Mouse (Mus musculus): Measurements from ENCODE around the gene Xirp2.
"Not testable (repeated sequence)": the region's sequence is repeated elsewhere in the genome, so short reads cannot be mapped to it uniquely, and the experiment has no call there.

The Xirp2 gene

DNA sequence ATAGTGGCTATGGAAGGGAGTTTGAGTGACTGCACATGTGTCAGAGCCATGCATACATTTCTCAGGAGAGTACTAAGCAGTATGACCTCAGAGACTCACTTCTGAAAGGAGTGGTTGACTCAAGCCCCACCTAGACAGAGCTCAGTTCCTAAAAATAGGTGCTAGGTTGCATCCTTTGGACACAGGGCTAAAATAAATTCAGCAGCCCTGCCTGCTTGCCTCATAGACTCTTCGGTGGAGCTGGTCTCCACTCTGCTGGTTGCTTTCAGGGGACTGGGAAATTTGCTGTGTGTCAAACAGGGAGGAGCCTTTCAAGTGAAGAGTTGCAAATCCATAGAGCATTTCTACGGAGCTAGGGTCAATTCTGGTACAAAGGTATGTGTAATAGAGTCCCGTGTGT lies at the start of gene Xirp2:
Gene Xirp2, plus strand, starts transcription at position 223 of the 400 bp plus-strand sequence.
- DNase-seq = no peak

DNA sequence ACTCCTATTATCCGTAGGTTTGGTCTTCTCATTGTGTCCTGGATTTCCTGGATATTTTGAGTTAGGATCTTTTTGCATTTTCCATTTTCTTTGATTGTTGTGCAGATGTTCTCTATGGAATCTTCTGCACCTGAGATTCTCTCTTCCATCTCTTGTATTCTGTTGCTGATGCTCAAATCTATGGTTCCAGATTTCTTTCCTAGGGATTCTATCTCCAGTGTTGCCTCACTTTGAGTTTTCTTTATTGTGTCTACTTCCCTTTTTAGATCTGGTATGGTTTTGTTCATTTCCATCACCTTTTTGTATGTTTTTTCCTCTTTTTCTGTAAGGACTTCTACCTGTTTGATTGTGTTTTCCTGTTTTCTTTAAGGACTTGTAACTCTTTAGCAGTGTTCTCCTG lies 32.4 kb upstream of the Xirp2 start, which contains the start of gene Gm21830:
Gene Gm21830, plus strand, starts transcription at position 301 of the 400 bp plus-strand sequence.
- not testable (repeated sequence) for DNase-seq

DNA sequence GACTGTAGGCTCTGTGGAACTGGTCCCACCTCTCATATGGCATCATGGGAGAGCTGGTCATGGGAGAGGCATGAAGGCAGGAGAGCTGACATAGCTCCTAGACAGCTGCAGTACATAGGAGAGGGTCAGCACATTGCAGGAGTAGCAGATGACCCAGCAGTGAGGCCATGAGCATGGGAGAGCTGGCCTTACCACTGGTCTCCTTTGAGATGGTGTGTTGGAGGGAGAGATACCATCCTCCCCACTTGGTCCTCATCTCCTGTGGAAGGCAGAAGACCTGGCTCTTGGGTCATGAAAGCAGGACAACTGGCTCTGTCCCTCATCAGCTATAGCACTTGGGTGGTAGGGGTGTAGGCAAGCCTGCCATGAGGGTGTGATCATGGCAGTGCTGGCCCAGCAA lies 24.9 kb upstream of the Xirp2 start:
- DNase-seq = no peak

DNA sequence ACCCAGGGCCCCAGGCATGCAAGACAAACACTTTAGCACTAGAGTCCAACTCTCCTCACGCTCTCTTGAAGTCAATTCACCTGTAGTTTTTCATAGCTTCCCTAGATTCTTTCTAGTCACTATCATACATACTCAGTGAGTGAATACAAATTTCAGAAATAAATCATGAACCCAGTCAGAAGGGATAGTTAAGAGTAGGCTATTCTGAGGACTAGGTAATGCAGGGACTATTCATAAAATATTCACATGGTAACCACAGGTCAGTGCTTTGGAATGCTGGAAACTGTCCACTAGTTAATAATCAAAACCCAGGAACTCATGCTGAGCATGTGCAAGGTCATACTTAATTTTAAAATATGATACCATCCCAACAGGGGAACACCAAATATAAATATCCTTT lies 23.0 kb upstream of the Xirp2 start:
- DNase-seq = no peak

DNA sequence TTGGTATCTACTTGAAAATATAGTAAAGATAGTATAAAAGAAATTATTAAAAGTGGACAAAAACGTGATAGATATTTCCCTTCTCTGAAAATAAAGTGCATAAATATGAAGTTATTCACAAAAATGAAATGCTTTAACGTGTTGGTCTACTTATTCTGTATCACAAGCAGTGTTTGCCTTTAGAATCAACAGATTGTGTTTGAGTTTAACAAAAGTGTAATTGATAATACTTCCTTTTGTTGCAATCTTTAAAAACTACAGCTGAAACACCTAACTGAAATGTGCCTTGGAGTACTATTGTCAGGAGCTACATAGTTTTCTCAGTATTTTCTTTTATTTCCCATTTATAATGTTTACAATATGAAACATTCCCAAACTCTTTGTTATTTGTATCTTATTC lies 12.7 kb upstream of the Xirp2 start, which contains the start of gene Gm26727:
Gene Gm26727, minus strand, starts transcription at position 101 of the 400 bp plus-strand sequence.
- no peak for DNase-seq

DNA sequence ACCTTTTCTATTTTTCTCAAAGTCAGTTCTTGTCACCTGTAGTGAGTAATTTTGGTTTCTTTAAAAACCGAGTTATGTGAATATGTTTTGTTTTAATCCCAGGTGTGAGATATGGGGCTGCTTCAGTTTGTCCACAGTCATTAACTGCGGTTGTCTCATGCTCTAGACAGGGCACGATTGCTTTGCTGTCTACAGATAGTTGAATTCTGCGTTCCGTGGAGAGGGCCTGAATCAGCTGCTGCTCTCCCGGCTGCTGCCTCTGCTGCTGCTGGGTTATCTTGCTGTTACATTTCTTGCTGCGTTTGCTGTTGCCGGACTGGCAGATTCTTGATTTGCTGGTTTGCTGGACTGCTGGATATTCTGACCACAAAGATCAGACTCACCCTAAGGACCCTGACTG lies 7.5 kb upstream of the Xirp2 start:
- no peak for DNase-seq

DNA sequence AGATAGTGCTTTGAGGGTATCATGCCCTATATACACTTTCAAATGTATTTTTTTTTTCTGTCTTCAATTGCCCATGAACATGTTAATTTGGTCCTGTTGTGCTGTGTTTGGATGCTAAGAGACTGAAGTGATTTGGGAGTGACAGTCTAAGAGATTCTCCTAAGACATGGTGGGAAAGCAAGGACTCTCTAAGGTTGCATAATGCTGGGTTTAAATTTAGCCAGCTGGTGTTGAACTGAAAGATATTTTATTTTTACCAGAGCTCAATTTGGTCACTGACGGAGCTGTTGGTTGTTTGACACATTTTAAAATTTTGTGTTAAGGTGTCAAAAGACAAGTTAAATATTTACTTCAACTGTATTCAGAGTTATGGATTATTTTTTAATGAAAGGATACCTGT lies 970 bp downstream of the Xirp2 start:
- no peak for DNase-seq

DNA sequence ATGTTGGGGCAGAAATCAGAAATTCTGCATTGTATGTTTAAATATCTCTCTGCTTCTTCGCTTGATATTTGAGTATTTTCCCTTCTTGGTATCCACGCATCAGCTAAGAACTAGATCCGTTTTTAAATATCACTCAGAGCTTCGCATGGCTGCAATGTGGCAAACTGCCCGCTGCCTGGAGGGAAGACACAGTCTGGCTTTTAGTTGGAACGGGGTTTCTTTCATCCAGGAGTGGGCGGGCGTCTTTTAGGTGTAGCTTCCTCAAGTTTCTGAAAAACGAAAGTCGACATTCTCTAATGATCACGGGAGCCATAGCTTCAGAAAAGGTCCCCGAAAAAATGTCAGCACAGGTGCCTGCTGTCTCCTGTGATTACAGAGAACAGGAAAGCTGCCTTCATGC lies 1.4 kb downstream of the Xirp2 start:
- peak; percentile 35 for DNase-seq

DNA sequence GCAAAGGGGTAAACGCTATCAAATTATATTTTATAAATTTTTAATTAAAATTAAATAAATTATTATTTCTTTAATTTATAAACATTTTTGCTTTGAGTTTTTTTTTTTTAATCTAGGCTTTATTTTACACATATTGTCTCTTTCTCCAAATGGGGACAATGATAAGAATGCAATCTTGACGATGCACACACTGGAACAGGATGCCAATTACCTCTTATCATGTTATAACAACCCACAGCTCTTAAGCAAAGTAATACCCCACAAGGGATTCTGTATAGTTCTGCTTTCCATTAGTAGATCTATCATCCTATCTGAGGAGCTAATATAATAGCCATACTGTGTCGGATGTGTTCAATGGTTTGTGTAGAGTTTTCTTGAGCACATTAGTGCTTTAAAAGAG lies 15.1 kb downstream of the Xirp2 start:
- no peak for DNase-seq

DNA sequence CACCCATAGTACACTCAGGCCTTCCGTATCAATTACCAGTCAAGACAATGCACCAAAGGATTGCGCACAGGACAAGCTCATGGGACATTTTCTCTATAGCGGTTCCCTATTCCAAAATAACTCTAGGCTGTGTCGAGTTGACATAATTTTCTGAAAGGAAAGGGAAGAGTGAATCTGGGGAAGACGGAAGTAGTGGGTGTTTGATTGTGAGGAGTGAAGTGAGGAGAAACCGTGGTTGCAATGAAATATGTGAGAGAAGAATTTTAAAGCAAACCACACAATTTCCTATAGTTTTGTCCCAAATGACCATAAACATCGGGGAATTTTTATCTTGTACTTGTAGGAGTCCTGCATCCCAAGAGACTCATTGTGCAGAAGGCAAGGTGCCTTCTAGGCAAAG lies 21.2 kb downstream of the Xirp2 start:
- DNase-seq = no peak

DNA sequence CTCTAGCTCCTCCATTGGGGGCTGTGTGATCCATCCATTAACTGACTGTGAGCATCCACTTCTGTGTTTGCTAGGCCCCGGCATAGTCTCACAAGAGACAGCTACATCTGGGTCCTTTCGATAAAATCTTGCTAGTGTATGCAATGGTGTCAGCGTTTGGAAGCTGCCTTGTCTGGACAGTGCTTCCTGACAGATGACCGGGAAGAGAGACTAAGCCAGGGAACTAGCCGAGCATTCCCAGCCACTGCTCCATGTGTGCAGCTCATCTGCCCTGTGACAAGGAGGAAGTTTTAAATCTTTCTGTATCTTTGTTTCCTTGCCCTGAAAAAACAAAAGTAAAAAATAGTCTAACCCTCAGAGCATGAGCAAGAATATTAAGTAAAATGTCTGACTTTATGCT lies 24.2 kb downstream of the Xirp2 start:
- DNase-seq = not testable (repeated sequence)

DNA sequence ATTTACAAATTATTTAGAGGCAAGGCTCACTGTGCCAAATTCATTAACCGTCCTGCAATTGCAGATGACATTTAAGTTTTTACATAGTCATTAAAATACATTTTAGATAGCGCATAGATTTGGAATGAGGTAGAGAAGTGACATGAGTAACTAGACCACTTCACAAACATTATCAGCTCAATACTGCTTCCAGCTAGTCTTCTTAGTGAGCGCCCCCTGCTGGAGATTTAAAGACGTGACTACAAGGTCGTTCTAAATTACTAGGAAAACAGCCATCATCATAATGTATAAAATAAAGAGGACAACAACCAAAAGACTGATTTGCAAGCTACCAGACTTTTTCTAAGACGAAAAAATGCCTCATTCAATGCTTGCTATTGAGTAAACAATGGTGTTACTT lies 32.0 kb downstream of the Xirp2 start:
- DNase-seq = peak; percentile 74

DNA sequence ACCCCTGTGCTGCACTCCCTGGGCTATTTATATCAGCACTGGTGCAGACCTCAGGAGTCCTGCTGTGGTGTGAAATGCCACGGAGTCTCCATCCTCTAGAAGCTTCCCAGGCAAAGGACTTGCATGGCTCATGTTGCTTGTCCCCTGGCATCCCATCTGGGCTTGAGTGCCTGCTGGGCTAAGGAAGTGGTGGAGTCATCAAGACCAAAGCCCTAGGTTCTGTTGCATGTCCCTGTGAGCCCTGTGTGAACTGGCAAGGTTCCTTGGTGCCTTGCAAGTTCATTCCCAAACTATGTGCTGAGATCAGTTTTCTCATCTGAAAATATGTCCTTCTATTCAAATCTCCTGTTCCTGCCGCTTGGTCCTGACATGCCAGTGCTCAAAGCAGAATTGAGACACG lies 35.2 kb downstream of the Xirp2 start:
- DNase-seq = no peak

DNA sequence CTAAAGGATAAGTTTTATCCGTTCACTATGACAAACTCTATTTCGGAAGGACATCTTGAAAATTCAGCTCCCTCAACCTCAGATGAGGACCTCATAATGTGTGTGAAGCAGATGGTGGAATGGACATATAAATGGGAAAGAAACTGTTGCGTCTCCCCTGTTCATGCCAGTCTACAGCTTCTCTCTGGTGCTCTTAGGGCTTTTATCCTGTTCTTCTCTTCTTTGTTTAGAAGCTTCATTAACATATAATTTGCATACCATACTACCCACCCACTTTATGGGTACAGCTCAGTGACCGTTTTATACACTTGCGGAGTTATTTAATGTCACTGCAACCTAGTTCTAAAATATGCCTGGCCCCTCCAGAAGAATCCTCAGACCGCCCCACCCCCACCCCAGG lies 40.9 kb downstream of the Xirp2 start:
- DNase-seq = no peak

DNA sequence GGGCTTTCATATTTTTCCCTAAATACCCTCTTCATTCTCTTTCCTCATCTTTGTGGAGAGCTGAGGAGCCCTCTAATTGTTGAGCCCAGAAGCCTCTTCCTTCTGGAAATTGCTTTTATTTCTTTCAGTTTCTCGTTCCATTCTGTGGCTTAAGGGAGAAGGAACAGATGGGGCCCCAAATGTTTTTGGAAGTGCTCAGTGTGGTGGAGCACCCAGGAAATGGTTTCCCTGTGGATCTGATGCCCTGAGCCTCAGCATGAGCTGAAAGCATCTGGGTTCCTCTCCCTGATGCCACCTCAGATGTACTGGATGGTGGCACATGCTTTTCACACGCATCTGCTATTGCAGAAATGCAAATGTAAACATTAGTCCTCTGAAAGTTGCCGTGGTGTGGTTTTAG lies 41.4 kb downstream of the Xirp2 start:
- no peak for DNase-seq

DNA sequence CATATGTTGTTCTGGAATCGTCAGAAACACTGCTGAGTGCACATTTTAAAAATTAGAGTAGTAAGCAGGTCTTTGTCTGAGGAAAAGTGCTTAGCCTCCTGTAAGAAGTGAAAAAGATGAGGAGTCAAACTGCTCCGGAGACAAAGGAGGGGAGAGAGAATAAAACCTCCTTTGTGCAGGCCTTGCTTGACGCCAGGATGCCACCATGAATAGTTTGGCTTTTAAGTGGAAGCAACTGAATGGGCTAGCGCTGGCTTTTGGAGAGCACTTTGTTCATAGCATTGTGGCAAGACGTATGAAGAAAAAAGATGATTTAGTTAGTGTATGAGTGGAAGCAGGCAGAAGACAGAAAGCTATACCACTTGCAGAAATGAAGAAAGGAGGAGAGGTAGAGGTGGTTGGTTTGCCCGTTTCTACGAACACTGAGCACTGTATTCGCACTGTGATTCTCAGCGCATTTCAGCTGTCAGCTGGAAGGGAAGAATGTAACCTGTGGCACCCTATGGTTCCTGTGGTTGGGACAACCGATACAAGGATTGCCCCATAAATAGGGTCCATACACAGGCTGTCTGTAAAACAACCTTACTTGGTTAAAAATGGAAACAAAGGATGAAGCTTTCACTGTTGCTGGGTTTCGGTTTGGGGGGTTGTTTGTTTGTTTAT lies 42.8 kb downstream of the Xirp2 start:
- DNase-seq = no peak

DNA sequence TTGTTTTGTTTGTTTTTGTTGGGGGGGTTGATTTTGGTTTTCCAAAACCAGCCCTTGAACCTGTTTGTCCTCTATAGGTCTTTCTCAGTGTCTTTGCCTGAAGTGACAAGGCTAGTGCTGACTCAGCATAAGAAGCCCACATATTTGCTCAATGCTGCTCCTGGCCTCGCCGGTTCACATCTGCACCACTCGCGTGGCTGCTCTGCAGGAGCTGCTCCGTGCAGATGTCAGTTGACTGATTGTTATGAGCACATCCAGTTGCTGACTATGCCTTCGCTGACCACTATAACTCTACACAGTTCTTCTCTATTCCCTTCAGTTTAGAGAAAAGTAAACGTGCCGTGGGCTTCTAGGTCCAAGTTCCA lies 43.3 kb downstream of the Xirp2 start:
- DNase-seq = no peak

DNA sequence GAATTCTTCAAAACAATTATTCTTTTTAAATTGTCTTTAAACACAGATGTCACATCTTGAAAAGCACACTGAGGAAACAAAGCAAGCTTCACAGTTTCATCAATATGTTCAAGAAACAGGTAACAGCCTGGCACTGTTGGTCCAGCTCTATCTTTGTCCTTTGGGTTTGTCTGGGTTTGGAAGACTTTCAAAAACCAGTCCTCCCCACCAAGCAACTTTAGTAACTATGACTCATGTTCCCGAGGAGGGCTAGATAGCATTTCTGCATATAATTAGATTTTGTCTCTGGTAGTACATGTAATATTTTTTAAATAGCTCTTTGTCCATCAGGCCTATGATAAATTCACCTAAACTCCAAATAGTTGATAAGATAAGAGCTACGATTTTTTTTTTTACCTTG lies 59.7 kb downstream of the Xirp2 start:
- DNase-seq = no peak

DNA sequence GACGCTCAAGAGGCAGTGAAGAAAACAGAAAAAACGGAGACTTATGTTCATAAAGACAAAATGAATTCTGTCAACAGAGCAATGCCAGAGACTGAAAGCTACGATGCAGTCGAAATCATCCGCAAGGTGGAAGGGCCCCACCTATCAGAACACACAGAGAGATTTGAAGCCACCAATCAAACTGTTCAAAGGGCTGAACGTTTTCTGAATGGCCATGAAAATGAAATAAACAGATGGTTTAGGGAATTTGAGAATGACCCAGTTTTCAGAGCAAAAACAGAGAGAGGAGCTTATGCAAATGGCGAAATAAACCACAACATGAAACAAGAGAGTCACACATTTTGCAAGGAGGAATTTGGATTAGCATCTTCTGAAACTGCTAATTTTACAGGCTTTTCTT lies 70.6 kb downstream of the Xirp2 start:
- DNase-seq = no peak

DNA sequence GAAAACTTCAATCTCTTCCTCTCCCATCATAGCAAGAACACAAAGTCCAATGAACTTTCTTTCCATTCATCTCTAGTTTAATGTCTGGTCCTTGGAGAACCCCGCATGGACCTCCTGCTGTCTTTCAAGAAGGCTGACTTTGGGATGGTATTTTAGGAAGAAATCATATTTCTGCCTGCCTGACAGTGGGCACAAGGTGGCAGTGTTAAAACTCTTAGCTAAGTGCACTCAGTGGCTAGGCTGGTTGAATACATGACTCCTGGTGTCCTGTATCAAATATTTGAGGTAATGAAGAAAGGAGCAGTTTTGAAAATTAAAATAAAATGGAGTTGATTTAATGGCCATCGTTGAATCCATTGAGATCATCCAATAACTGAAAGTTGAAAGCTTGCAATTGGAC lies 89.5 kb downstream of the Xirp2 start:
- no peak for DNase-seq

DNA sequence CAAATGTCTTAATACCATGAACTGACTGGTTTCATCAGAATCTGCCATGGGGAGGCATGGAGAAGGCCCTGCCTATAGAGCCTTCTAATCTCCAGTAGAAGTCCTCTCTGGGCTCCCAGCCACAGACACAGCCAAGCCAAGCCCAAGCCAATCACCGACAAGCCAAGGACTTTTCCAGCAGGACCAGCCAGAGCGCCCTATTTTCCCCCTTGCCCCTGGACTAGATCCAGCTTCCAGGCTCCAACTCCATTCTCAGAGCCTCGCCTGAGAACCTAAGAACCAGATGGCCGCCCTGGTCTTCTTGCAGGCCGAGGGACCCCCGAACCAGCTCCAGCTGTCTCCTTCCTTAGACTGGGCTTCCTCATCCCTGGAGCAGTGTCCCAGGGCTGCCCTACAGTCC lies 93.6 kb downstream of the Xirp2 start:
- no peak for DNase-seq

DNA sequence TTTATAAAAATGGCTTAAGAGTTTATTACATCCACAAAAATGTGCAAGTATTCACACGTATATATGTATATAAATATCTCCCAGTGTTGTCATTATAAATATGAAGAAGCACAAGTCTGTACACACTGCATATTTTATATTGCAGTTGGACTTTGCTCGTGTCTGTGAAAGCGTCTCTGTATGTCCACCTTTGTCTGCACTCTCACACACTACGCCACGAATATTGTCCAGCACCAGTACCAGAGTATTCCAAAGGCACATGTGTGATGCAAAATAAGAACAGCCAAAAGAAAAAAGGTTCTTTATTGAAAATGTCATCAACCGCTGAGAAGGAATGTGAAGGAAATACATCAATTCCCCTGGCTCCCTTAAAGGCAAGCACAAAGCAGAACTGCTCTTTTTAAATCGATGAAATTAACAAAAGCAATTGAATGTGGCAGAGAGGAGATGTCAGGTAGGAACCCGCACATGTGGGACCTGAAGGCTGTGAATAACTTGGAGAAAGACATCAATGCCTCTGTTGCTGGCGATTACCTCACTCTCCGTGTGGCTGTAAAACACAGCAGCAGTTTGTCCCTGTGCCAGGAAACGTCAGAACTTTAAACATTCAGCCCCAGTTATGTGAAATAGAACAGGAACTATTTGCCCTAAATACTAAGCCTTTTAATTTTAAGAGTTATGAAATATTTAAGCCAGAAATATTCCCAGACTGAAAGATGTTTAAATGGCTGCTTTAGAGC lies 96.3 kb downstream of the Xirp2 start:
- no peak for DNase-seq

DNA sequence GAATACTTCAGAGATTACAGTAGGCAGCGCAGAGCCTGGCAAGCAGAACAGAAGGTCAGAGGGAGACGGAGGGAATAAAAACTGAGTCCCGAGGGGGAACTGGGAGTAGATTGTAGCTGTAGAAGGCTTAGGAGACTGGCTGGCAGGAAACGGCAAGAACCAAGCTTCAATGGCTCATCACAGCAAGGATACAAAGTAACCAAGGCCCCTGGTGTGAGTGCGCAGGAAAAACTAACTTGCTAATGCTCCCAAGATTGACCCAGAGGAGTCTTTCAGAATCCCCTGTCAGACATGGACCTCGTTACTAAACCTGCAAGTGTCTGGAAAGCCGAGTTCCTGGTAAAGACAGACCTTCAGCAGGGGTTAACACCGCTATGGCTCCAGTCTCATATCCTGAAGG lies 98.6 kb downstream of the Xirp2 start:
- no peak for DNase-seq

DNA sequence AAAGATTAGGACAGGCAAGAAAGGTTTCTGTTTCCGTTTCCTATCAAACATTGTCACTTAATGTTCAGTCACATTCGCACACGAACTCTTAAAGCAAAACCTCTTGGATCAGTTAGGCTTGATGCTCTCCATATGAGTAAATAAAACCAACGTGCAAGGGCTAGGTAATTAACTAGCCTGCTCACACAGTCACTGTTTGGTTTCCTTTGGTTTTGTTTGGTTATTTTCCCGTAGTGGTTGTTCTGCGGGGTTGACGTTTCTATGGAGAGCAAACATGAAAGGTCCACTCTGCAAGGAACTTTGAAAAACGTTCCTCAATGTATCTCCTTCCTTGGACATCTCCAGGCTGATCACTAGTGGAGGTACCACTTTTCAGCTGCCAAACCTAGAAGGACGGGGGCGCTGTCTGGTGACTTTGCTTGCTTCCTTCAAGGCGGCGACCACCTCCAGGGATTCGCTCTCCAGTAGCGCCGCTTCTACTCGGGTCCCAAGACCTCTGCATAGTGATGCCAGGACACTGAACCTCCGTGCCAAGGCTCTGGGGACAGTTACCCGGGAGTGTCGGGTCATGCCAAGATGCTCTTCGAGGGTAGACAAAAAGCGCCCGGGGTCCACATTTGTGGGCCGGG lies 119.2 kb downstream of the Xirp2 start:
- DNase-seq = peak; percentile 73
